Mouse (Mus musculus) neural tube, embryonic 12.5 days (tissue): Measurements from ENCODE around the gene Prkcq. TPM values are rescaled to one million over a fixed set of nuclear protein-coding genes. Genes with fewer than 3 reads are reported as not detected.
"Not testable (repeated sequence)": the region's sequence is repeated elsewhere in the genome, so short reads cannot be mapped to it uniquely, and the experiment has no call there.

Experiments used
- ATAC-seq: fragments of 200-750 bp; cut with Nextera tagmentation; 2 replicates; pipeline ENCODE4 v1.8.0; 2017; ENCODE audit warnings: low read depth, mild to moderate bottlenecking, moderate TSS enrichment, moderate library complexity; ENCODE audit not compliant: low FRiP score
- H3K27ac ChIP-seq: fragments of 300-500 bp; sonication (generic); 2 replicates; pipeline ENCODE4 v1.5.1; 2016
- H3K27me3 ChIP-seq: fragments of 300-500 bp; sonication (generic); replicated peaks from 2 replicates; pipeline ENCODE4 v1.6.1; 2016; ENCODE audit warnings: mild to moderate bottlenecking
- H3K36me3 ChIP-seq: fragments of 300-500 bp; sonication (generic); 2 replicates; pipeline ENCODE4 v1.6.1; 2016; ENCODE audit warnings: mild to moderate bottlenecking
- H3K4me1 ChIP-seq: fragments of 300-500 bp; sonication (generic); 2 replicates; pipeline ENCODE4 v1.6.1; 2016
- H3K4me2 ChIP-seq: fragments of 300-500 bp; sonication (generic); replicated peaks from 2 replicates; pipeline ENCODE4 v1.6.1; 2016; ENCODE audit warnings: mild to moderate bottlenecking
- H3K4me3 ChIP-seq: fragments of 300-500 bp; sonication (generic); 2 replicates; pipeline ENCODE4 v1.5.1; 2016
- H3K9ac ChIP-seq: fragments of 300-500 bp; sonication (generic); 2 replicates; pipeline ENCODE4 v1.6.1; 2016; ENCODE audit warnings: mild to moderate bottlenecking
- H3K9me3 ChIP-seq: fragments of 300-500 bp; sonication (generic); 2 replicates; pipeline ENCODE4 v1.6.1; 2016; ENCODE audit warnings: mild to moderate bottlenecking
- WGBS: fragments of 180-500 bp; shearing (Covaris S2); methylation state at CpG from one replicate; pipeline ENCODE4 v1.1.7; 2016; 5-methylcytosine and 5-hydroxymethylcytosine counted together
- polyA plus RNA-seq: library from polyadenylated mRNA; unstranded; fragments of >200 nt; fragmentation: Nextera tagmentation; extraction: Ambion mirVana; gene quantifications from 2 replicates; pipeline ENCODE4 v1.2.1, GENCODE M21; 2016

Prkcq gene
- polyA plus RNA-seq, 1 experiment from 2014 or later = 2.8 TPM

- 78% methylated on average over 3 of the region's 3 CpGs for WGBS
- Histone ChIP-seq H3K4me2 (no peak overlapping the region), H3K27ac (no peak overlapping the region), H3K9ac (no peak overlapping the region), H3K36me3 (no peaks in the 10 kb centered on the region), H3K4me3 (no peak overlapping the region), H3K4me1 (no peaks in the 10 kb centered on the region), H3K9me3 (no peaks in the 10 kb centered on the region), H3K27me3 (no peaks in the 10 kb centered on the region)
- no peak for ATAC-seq
These were observed 150.5 kb downstream of the Prkcq start for GRCm38 (mm10) chr2:11322396-11322795.

GRCm38 (mm10) chr2:11327280-11327679 is 155.4 kb downstream of the Prkcq start:
- Histone ChIP-seq H3K36me3 (no peaks in the 10 kb centered on the region), H3K27me3 (no peaks in the 10 kb centered on the region), H3K9ac (no peak overlapping the region), H3K4me1 (no peaks in the 10 kb centered on the region), H3K4me2 (no peak overlapping the region), H3K4me3 (no peak overlapping the region), H3K27ac (no peak overlapping the region), H3K9me3 (no peaks in the 10 kb centered on the region)
- WGBS = 66% methylated on average over 7 of the region's 7 CpGs
- ATAC-seq = no peak

GRCm38 (mm10) chr2:11329407-11330224 is 157.7 kb downstream of the Prkcq start:
- no peaks in the 10 kb centered on the region for H3K9me3 ChIP-seq
- no peak overlapping the region for H3K4me2 ChIP-seq
- no peak overlapping the region for H3K27ac ChIP-seq
- H3K4me3 ChIP-seq = no peak overlapping the region
- no peak for ATAC-seq
- H3K4me1 ChIP-seq = no peaks in the 10 kb centered on the region
- H3K36me3 ChIP-seq = no peaks in the 10 kb centered on the region
- WGBS = 67% methylated on average over 10 of the region's 10 CpGs
- no peaks in the 10 kb centered on the region for H3K27me3 ChIP-seq
- no peak overlapping the region for H3K9ac ChIP-seq

GRCm38 (mm10) chr2:11331528-11332446 is 159.9 kb downstream of the Prkcq start:
- Histone ChIP-seq H3K9ac (no peak overlapping the region), H3K9me3 (no peaks in the 10 kb centered on the region), H3K4me2 (no peak overlapping the region), H3K4me3 (no peak overlapping the region), H3K27ac (no peak overlapping the region), H3K4me1 (no peaks in the 10 kb centered on the region), H3K36me3 (no peaks in the 10 kb centered on the region), H3K27me3 (no peaks in the 10 kb centered on the region)
- 29% methylated on average over 11 of the region's 11 CpGs for WGBS
- ATAC-seq = peak; percentile 91

- H3K27me3 ChIP-seq = no peaks in the 10 kb centered on the region
- no peak overlapping the region for H3K9ac ChIP-seq
- H3K36me3 ChIP-seq = no peaks in the 10 kb centered on the region
- no peak overlapping the region for H3K4me2 ChIP-seq
- no peaks in the 10 kb centered on the region for H3K9me3 ChIP-seq
- no peak overlapping the region for H3K4me3 ChIP-seq
- H3K4me1 ChIP-seq = no peaks in the 10 kb centered on the region
- 75% methylated on average over 4 of the region's 4 CpGs for WGBS
- H3K27ac ChIP-seq = no peak overlapping the region
- no peak for ATAC-seq
These were observed 160.6 kb downstream of the Prkcq start for GRCm38 (mm10) chr2:11332469-11332868.

GRCm38 (mm10) chr2:11333301-11334017 is 161.6 kb downstream of the Prkcq start:
- no peak for ATAC-seq
- no peak overlapping the region for H3K4me3 ChIP-seq
- no peak overlapping the region for H3K27ac ChIP-seq
- H3K9ac ChIP-seq = no peak overlapping the region
- H3K4me2 ChIP-seq = no peak overlapping the region
- 63% methylated on average over 14 of the region's 14 CpGs for WGBS
- no peaks in the 10 kb centered on the region for H3K4me1 ChIP-seq
- H3K27me3 ChIP-seq = no peaks in the 10 kb centered on the region
- H3K9me3 ChIP-seq = no peaks in the 10 kb centered on the region
- H3K36me3 ChIP-seq = no peaks in the 10 kb centered on the region

- Histone ChIP-seq H3K4me1 (no peaks in the 10 kb centered on the region), H3K9ac (no peak overlapping the region), H3K4me3 (no peak overlapping the region), H3K27ac (no peak overlapping the region), H3K4me2 (no peak overlapping the region), H3K36me3 (no peaks in the 10 kb centered on the region), H3K27me3 (no peaks in the 10 kb centered on the region), H3K9me3 (no peaks in the 10 kb centered on the region)
- ATAC-seq = no peak
- WGBS = 78% methylated on average over 8 of the region's 8 CpGs
These were observed 164.4 kb downstream of the Prkcq start for GRCm38 (mm10) chr2:11336320-11336719.

- Histone ChIP-seq H3K4me2 (no peak overlapping the region), H3K27ac (no peak overlapping the region), H3K27me3 (no peaks in the 10 kb centered on the region), H3K9me3 (no peaks in the 10 kb centered on the region), H3K4me3 (no peak overlapping the region), H3K4me1 (no peaks in the 10 kb centered on the region), H3K9ac (no peak overlapping the region), H3K36me3 (no peaks in the 10 kb centered on the region)
- ATAC-seq = no peak
- WGBS = 87% methylated on average over 14 of the region's 14 CpGs
These were observed 167.3 kb downstream of the Prkcq start for GRCm38 (mm10) chr2:11338931-11339839.

- H3K36me3 ChIP-seq = no peaks in the 10 kb centered on the region
- H3K9ac ChIP-seq = no peak overlapping the region
- H3K9me3 ChIP-seq = no peaks in the 10 kb centered on the region
- no peaks in the 10 kb centered on the region for H3K27me3 ChIP-seq
- WGBS = 94% methylated on average over 3 of the region's 3 CpGs
- H3K27ac ChIP-seq = no peak overlapping the region
- no peaks in the 10 kb centered on the region for H3K4me1 ChIP-seq
- H3K4me2 ChIP-seq = no peak overlapping the region
- no peak for ATAC-seq
- H3K4me3 ChIP-seq = no peak overlapping the region
These were observed 172.8 kb downstream of the Prkcq start for GRCm38 (mm10) chr2:11344691-11345090.

- H3K27me3 ChIP-seq, H3K9me3 ChIP-seq, H3K36me3 ChIP-seq, H3K9ac ChIP-seq, H3K27ac ChIP-seq, ATAC-seq, H3K4me2 ChIP-seq, H3K4me1 ChIP-seq, H3K4me3 ChIP-seq: not testable (repeated sequence)
- 89% methylated on average over 6 of the region's 6 CpGs for whole genome bisulfite sequencing
These were observed 174.5 kb downstream of the Prkcq start for GRCm38 (mm10) chr2:11346419-11346818.

GRCm38 (mm10) chr2:11347791-11348190 is 175.9 kb downstream of the Prkcq start:
- H3K36me3 ChIP-seq = no peaks in the 10 kb centered on the region
- no peak overlapping the region for H3K4me2 ChIP-seq

More at GRCm38 (mm10) chr2:11347791-11348190, 175.9 kb downstream of the Prkcq start:
- Histone ChIP-seq H3K4me3 (no peak overlapping the region), H3K27ac (no peak overlapping the region), H3K9ac (no peak overlapping the region), H3K9me3 (no peaks in the 10 kb centered on the region), H3K27me3 (no peaks in the 10 kb centered on the region), H3K4me1 (no peaks in the 10 kb centered on the region)
- WGBS = 80% methylated on average over 3 of the region's 3 CpGs
- ATAC-seq = no peak
